Mouse (Mus musculus): ENCODE measurements around the gene Zfp688. TPM values are rescaled to one million over a fixed set of nuclear protein-coding genes. Genes with fewer than 3 reads are reported as not detected.

Gene Zfp688
- polyA plus RNA-seq (2014; fragmentation: Illumina TruSeq; extraction: RNeasy Lipid Tissue Mini Kit (QIAGEN cat#74804); ENCODE audit: low read depth, low replicate concordance): 3.4 TPM

GRCm38 (mm10) chr7:127421388-127422191, at the start of gene Zfp688:
TSS of gene Zfp688 (minus strand) at chr7:127422068.

GRCm38 (mm10) chr7:127459311-127459710, 37.4 kb upstream of the Zfp688 start, which contains the start of gene Prr14:
TSS of gene Prr14 (plus strand) at chr7:127459611.

GRCm38 (mm10) chr7:127448521-127449300, 26.8 kb upstream of the Zfp688 start, which contains the start of gene Zfp689:
TSS of gene Zfp689 (minus strand) at chr7:127449158.

GRCm38 (mm10) chr7:127406002-127406987, 15.6 kb downstream of the Zfp688 start, which contains the start of gene Zfp764:
TSS of gene Zfp764 (minus strand) at chr7:127406822.

GRCm38 (mm10) chr7:127393157-127393943, 28.5 kb downstream of the Zfp688 start, which contains the start of gene E430018J23Rik:
TSS of gene E430018J23Rik (minus strand) at chr7:127393629.

GRCm38 (mm10) chr7:127386641-127387392, 35.1 kb downstream of the Zfp688 start, which contains the start of gene 9130019O22Rik:
TSS of gene 9130019O22Rik (minus strand) at chr7:127387166.

GRCm38 (mm10) chr7:127375271-127376245, 46.3 kb downstream of the Zfp688 start, which contains the start of gene Zfp747:
TSS of gene Zfp747 (minus strand) at chr7:127376050.

Other genes with a start within 250 kb of the Zfp688 start
- gene Cd2bp2, start 226.0 kb downstream of the Zfp688 start, polyA plus RNA-seq (2014; fragmentation: Illumina TruSeq; extraction: RNeasy Lipid Tissue Mini Kit (QIAGEN cat#74804); ENCODE audit: low read depth, low replicate concordance): 11.7 TPM
- 4.4 TPM for gene Tbc1d10b, start 213.6 kb downstream of the Zfp688 start, polyA plus RNA-seq (2014; fragmentation: Illumina TruSeq; extraction: RNeasy Lipid Tissue Mini Kit (QIAGEN cat#74804); ENCODE audit: low read depth, low replicate concordance)
- gene Mylpf, start 213.2 kb downstream of the Zfp688 start, polyA plus RNA-seq (2014; fragmentation: Illumina TruSeq; extraction: RNeasy Lipid Tissue Mini Kit (QIAGEN cat#74804); ENCODE audit: low read depth, low replicate concordance): not detected
- gene Zfp553, start 189.0 kb downstream of the Zfp688 start, polyA plus RNA-seq (2014; fragmentation: Illumina TruSeq; extraction: RNeasy Lipid Tissue Mini Kit (QIAGEN cat#74804); ENCODE audit: low read depth, low replicate concordance): 1.8 TPM
- gene Sept1, start 188.9 kb downstream of the Zfp688 start, polyA plus RNA-seq (2014; fragmentation: Illumina TruSeq; extraction: RNeasy Lipid Tissue Mini Kit (QIAGEN cat#74804); ENCODE audit: low read depth, low replicate concordance): 1.1 TPM
- 0.98 TPM for gene Zfp771, start 177.8 kb downstream of the Zfp688 start, polyA plus RNA-seq (2014; fragmentation: Illumina TruSeq; extraction: RNeasy Lipid Tissue Mini Kit (QIAGEN cat#74804); ENCODE audit: low read depth, low replicate concordance)
- gene Dctpp1, start 161.4 kb downstream of the Zfp688 start, polyA plus RNA-seq (2014; fragmentation: Illumina TruSeq; extraction: RNeasy Lipid Tissue Mini Kit (QIAGEN cat#74804); ENCODE audit: low read depth, low replicate concordance): 0.79 TPM
- 58.2 TPM for gene Sephs2, start 148.0 kb downstream of the Zfp688 start, polyA plus RNA-seq (2014; fragmentation: Illumina TruSeq; extraction: RNeasy Lipid Tissue Mini Kit (QIAGEN cat#74804); ENCODE audit: low read depth, low replicate concordance)
- 1.4 TPM for gene Itgal, start 125.8 kb downstream of the Zfp688 start, polyA plus RNA-seq (2014; fragmentation: Illumina TruSeq; extraction: RNeasy Lipid Tissue Mini Kit (QIAGEN cat#74804); ENCODE audit: low read depth, low replicate concordance)
- gene Zfp768, start 76.5 kb downstream of the Zfp688 start, polyA plus RNA-seq (2014; fragmentation: Illumina TruSeq; extraction: RNeasy Lipid Tissue Mini Kit (QIAGEN cat#74804); ENCODE audit: low read depth, low replicate concordance): 3.9 TPM
- 2.7 TPM for gene Zfp747, start 46.0 kb downstream of the Zfp688 start, polyA plus RNA-seq (2014; fragmentation: Illumina TruSeq; extraction: RNeasy Lipid Tissue Mini Kit (QIAGEN cat#74804); ENCODE audit: low read depth, low replicate concordance)
- gene 9130019O22Rik, start 34.9 kb downstream of the Zfp688 start, polyA plus RNA-seq (2014; fragmentation: Illumina TruSeq; extraction: RNeasy Lipid Tissue Mini Kit (QIAGEN cat#74804); ENCODE audit: low read depth, low replicate concordance): 2.4 TPM
- gene E430018J23Rik, start 28.4 kb downstream of the Zfp688 start, polyA plus RNA-seq (2014; fragmentation: Illumina TruSeq; extraction: RNeasy Lipid Tissue Mini Kit (QIAGEN cat#74804); ENCODE audit: low read depth, low replicate concordance): 0.88 TPM
- 4.9 TPM for gene Zfp764, start 15.2 kb downstream of the Zfp688 start, polyA plus RNA-seq (2014; fragmentation: Illumina TruSeq; extraction: RNeasy Lipid Tissue Mini Kit (QIAGEN cat#74804); ENCODE audit: low read depth, low replicate concordance)
- gene Zfp689, start 27.1 kb upstream of the Zfp688 start, polyA plus RNA-seq (2014; fragmentation: Illumina TruSeq; extraction: RNeasy Lipid Tissue Mini Kit (QIAGEN cat#74804); ENCODE audit: low read depth, low replicate concordance): 0.95 TPM
- gene Prr14, start 37.5 kb upstream of the Zfp688 start, polyA plus RNA-seq (2014; fragmentation: Illumina TruSeq; extraction: RNeasy Lipid Tissue Mini Kit (QIAGEN cat#74804); ENCODE audit: low read depth, low replicate concordance): 23.2 TPM
- gene Fbrs, start 57.1 kb upstream of the Zfp688 start, polyA plus RNA-seq (2014; fragmentation: Illumina TruSeq; extraction: RNeasy Lipid Tissue Mini Kit (QIAGEN cat#74804); ENCODE audit: low read depth, low replicate concordance): 9.1 TPM
- 11.2 TPM for gene Srcap, start 89.9 kb upstream of the Zfp688 start, polyA plus RNA-seq (2014; fragmentation: Illumina TruSeq; extraction: RNeasy Lipid Tissue Mini Kit (QIAGEN cat#74804); ENCODE audit: low read depth, low replicate concordance)
- gene Gm42715, start 97.5 kb upstream of the Zfp688 start, polyA plus RNA-seq (2014; fragmentation: Illumina TruSeq; extraction: RNeasy Lipid Tissue Mini Kit (QIAGEN cat#74804); ENCODE audit: low read depth, low replicate concordance): 8.8 TPM
- not detected for gene Tmem265, start 139.3 kb upstream of the Zfp688 start, polyA plus RNA-seq (2014; fragmentation: Illumina TruSeq; extraction: RNeasy Lipid Tissue Mini Kit (QIAGEN cat#74804); ENCODE audit: low read depth, low replicate concordance)
- gene Phkg2, start 151.3 kb upstream of the Zfp688 start, polyA plus RNA-seq (2014; fragmentation: Illumina TruSeq; extraction: RNeasy Lipid Tissue Mini Kit (QIAGEN cat#74804); ENCODE audit: low read depth, low replicate concordance): 32.4 TPM
- not detected for gene Ccdc189, start 166.5 kb upstream of the Zfp688 start, polyA plus RNA-seq (2014; fragmentation: Illumina TruSeq; extraction: RNeasy Lipid Tissue Mini Kit (QIAGEN cat#74804); ENCODE audit: low read depth, low replicate concordance)
- 2.1 TPM for gene Rnf40, start 166.7 kb upstream of the Zfp688 start, polyA plus RNA-seq (2014; fragmentation: Illumina TruSeq; extraction: RNeasy Lipid Tissue Mini Kit (QIAGEN cat#74804); ENCODE audit: low read depth, low replicate concordance)
- gene Zfp629, start 193.7 kb upstream of the Zfp688 start, polyA plus RNA-seq (2014; fragmentation: Illumina TruSeq; extraction: RNeasy Lipid Tissue Mini Kit (QIAGEN cat#74804); ENCODE audit: low read depth, low replicate concordance): 6.8 TPM